ENCODE assay signal across 8 mouse cellular contexts in genomic region chr2:168842261-168842740, GRCm38 (mm10).
DNase-seq lines count a peak whose midpoint lies in the region; ATAC-seq and TF ChIP-seq lines count a peak whose summit lies in the region.

No protein-coding gene starts in this region.

- no peak for ATAC-seq in stomach, embryonic 15.5 days (ENCODE audit: insufficient read depth, low FRiP score, low read depth)

- H3K9me3 ChIP-seq in stomach, embryonic 15.5 days = no peaks in the 10 kb centered on the region

- H3K79me2 ChIP-seq in liver, adult 2 months (ENCODE audit: control insufficient read depth, insufficient read depth, low read length) = no peaks in the 10 kb centered on the region

- DNase-seq in lung, adult 2 months = no peak
- no peak for DNase-seq in lung, postnatal 36 days
- DNase-seq in liver, adult 2 months (ENCODE audit: extremely low read depth, low read depth, low spot score) = no peak
- no peak for DNase-seq in gastrocnemius, postnatal 4 days (ENCODE audit: low spot score in 2 of 2)
- DNase-seq in layer of hippocampus, adult 9-11 months = no peak
- DNase-seq in ovary, adult 18-20 months (ENCODE audit: low spot score) = no peak

- 11% methylated on average over 15 of the region's 15 CpGs for WGBS in lung, adult 2 months
- whole genome bisulfite sequencing in liver, adult 2 months = 11% methylated on average over 15 of the region's 15 CpGs
- 12% methylated on average over 15 of the region's 15 CpGs for WGBS in stomach, embryonic 15.5 days

- H3K4me3 ChIP-seq in lung, adult 2 months (replicated peaks; ENCODE audit: extremely low read depth, low read depth, low read length) = no peak overlapping the region
- no peak overlapping the region for H3K4me3 ChIP-seq in embryonic fibroblast, embryonic 13.5 days (ENCODE audit: insufficient read depth, low read length)
- H3K4me3 ChIP-seq in liver, adult 2 months (ENCODE audit: insufficient read depth, low read depth, low read length) = no peak overlapping the region
- H3K4me3 ChIP-seq in stomach, embryonic 15.5 days (replicated peaks) = peak overlapping the region; percentile 8; the same call in 1 of the 2 replicates

- H3K27me3 ChIP-seq in liver, adult 2 months (ENCODE audit: control insufficient read depth, insufficient read depth, low read length) = peaks cover 10% of the 10 kb centered on the region; the same call in 1 of the 2 replicates
- peaks cover 31% of the 10 kb centered on the region for H3K27me3 ChIP-seq in stomach, embryonic 15.5 days (replicated peaks)

- no peak overlapping the region for H3K27ac ChIP-seq in embryonic fibroblast, embryonic 13.5 days (ENCODE audit: insufficient read depth, low read length)
- no peak overlapping the region for H3K27ac ChIP-seq in liver, adult 2 months (replicated peaks; ENCODE audit: insufficient read depth, low read depth, low read length)
- no peak overlapping the region for H3K27ac ChIP-seq in stomach, embryonic 15.5 days

- no peak for TF ChIP-seq POLR2A in lung, adult 2 months (IDR thresholded peaks at IDR 0.05; ENCODE audit: borderline replicate concordance, extremely low read depth, low read depth, low read length)
- no peak for TF ChIP-seq POLR2A in embryonic fibroblast, embryonic 13.5 days (IDR thresholded peaks at IDR 0.05; ENCODE audit: low read depth, low read length)
- TF ChIP-seq POLR2A in liver, adult 2 months (IDR thresholded peaks at IDR 0.05; ENCODE audit: extremely low read depth, insufficient read depth, low read length) = no peak

- H3K9ac ChIP-seq in liver, adult 2 months (ENCODE audit: low read depth, low read length) = no peak overlapping the region
- no peak overlapping the region for H3K9ac ChIP-seq in stomach, embryonic 15.5 days

- no peaks in the 10 kb centered on the region for H3K36me3 ChIP-seq in liver, adult 2 months (ENCODE audit: control insufficient read depth, insufficient read depth, low read length)
- no peaks in the 10 kb centered on the region for H3K36me3 ChIP-seq in stomach, embryonic 15.5 days

- TF ChIP-seq CTCF in lung, adult 2 months (IDR thresholded peaks at IDR 0.05; ENCODE audit: insufficient read depth, low read length) = 0 out of 2 replicates have a peak, but pooled peaks have one; percentile 2
- TF ChIP-seq CTCF in embryonic fibroblast, embryonic 13.5 days (IDR thresholded peaks at IDR 0.05; ENCODE audit: borderline replicate concordance, insufficient read depth, low read length) = peak; percentile 21; the same call in 1 of the 2 replicates
- TF ChIP-seq CTCF in liver, adult 2 months (IDR thresholded peaks at IDR 0.05; ENCODE audit: low read depth, low read length) = peak; percentile 34; the same call in 1 of the 2 replicates

- H3K4me1 ChIP-seq in lung, adult 2 months (ENCODE audit: control insufficient read depth, insufficient read depth, low read length) = no peaks in the 10 kb centered on the region; the same call in 1 of the 2 replicates
- H3K4me1 ChIP-seq in embryonic fibroblast, embryonic 13.5 days (ENCODE audit: control insufficient read depth, insufficient read depth, low read length) = no peaks in the 10 kb centered on the region
- no peaks in the 10 kb centered on the region for H3K4me1 ChIP-seq in liver, adult 2 months (ENCODE audit: control insufficient read depth, insufficient read depth, low read length)
- H3K4me1 ChIP-seq in stomach, embryonic 15.5 days = peaks cover 12% of the 10 kb centered on the region; the same call in 1 of the 2 replicates

- H3K4me2 ChIP-seq in stomach, embryonic 15.5 days = peak overlapping the region; percentile 37
